Mouse (Mus musculus) embryonic facial prominence, embryonic 12.5 days (tissue): Measurements from ENCODE around the gene Gsta4. TPM values are rescaled to one million over a fixed set of nuclear protein-coding genes. Genes with fewer than 3 reads are reported as not detected.
"Not testable (repeated sequence)": the region's sequence is repeated elsewhere in the genome, so short reads cannot be mapped to it uniquely, and the experiment has no call there.

Source experiments
- ATAC-seq: fragments of 200-750 bp; cut with Nextera tagmentation; 2 replicates; pipeline ENCODE4 v1.8.0; 2017; ENCODE audit not compliant: insufficient number of reproducible peaks, insufficient read depth, low FRiP score, low TSS enrichment
- H3K27ac ChIP-seq: fragments of 300-500 bp; sonication (generic); 2 replicates; pipeline ENCODE4 v1.5.1; 2016; ENCODE audit warnings: mild to moderate bottlenecking
- H3K27me3 ChIP-seq: fragments of 300-500 bp; sonication (generic); 2 replicates; pipeline ENCODE4 v1.6.1; 2016; ENCODE audit warnings: mild to moderate bottlenecking, moderate library complexity
- H3K36me3 ChIP-seq: fragments of 300-500 bp; sonication (generic); 2 replicates; pipeline ENCODE4 v1.6.1; 2016; ENCODE audit warnings: mild to moderate bottlenecking
- H3K4me1 ChIP-seq: fragments of 300-500 bp; sonication (generic); 2 replicates; pipeline ENCODE4 v1.6.1; 2016
- H3K4me2 ChIP-seq: fragments of 300-500 bp; sonication (generic); replicated peaks from 2 replicates; pipeline ENCODE4 v1.6.1; 2016; ENCODE audit warnings: mild to moderate bottlenecking, moderate library complexity
- H3K4me3 ChIP-seq: fragments of 300-500 bp; sonication (generic); 2 replicates; pipeline ENCODE4 v1.5.1; 2016; ENCODE audit warnings: mild to moderate bottlenecking
- H3K9ac ChIP-seq: fragments of 300-500 bp; sonication (generic); 2 replicates; pipeline ENCODE4 v1.6.1; 2016; ENCODE audit warnings: mild to moderate bottlenecking, moderate library complexity
- H3K9me3 ChIP-seq: fragments of 300-500 bp; sonication (generic); 2 replicates; pipeline ENCODE4 v1.6.1; 2016; ENCODE audit warnings: mild to moderate bottlenecking, moderate library complexity
- WGBS: fragments of 180-500 bp; shearing (Covaris S2); methylation state at CpG from one replicate; pipeline ENCODE4 v1.1.7; 2016; 5-methylcytosine and 5-hydroxymethylcytosine counted together
- polyA plus RNA-seq: library from polyadenylated mRNA; unstranded; fragments of >200 nt; fragmentation: Nextera tagmentation; extraction: Ambion mirVana; gene quantifications from 2 replicates; pipeline ENCODE4 v1.2.1, GENCODE M21; 2016

Gsta4 gene
- polyA plus RNA-seq, 1 experiment from 2014 or later = 102 TPM

DNA sequence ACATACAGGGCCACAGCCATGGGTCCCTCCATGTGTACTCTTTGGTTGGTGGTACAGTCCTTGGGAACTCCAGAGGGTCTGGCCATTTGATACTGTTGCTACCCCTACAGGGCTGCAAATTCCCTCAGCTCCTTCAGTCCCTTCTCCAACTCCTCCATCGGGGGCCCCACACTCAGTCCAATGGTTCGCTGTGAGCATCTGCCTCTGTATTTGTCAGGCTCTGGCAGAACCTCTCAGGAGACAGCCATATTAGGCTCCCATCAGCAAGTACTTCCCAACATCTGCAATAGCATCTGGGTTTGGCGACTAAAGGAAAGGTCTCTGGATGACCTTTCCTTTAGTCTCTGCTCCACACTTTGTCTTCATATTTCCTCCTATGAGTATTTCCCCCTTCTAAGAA is 28.9 kb downstream of the Gsta4 start:
- H3K27ac ChIP-seq = no peak overlapping the region
- 93% methylated on average over 3 of the region's 3 CpGs for WGBS
- H3K9ac ChIP-seq = no peak overlapping the region
- H3K4me3 ChIP-seq = no peak overlapping the region
- no peaks in the 10 kb centered on the region for H3K4me1 ChIP-seq
- no peak overlapping the region for H3K4me2 ChIP-seq
- ATAC-seq = no peak
- no peaks in the 10 kb centered on the region for H3K9me3 ChIP-seq
- no peaks in the 10 kb centered on the region for H3K27me3 ChIP-seq
- peaks cover 29% of the 10 kb centered on the region for H3K36me3 ChIP-seq

DNA sequence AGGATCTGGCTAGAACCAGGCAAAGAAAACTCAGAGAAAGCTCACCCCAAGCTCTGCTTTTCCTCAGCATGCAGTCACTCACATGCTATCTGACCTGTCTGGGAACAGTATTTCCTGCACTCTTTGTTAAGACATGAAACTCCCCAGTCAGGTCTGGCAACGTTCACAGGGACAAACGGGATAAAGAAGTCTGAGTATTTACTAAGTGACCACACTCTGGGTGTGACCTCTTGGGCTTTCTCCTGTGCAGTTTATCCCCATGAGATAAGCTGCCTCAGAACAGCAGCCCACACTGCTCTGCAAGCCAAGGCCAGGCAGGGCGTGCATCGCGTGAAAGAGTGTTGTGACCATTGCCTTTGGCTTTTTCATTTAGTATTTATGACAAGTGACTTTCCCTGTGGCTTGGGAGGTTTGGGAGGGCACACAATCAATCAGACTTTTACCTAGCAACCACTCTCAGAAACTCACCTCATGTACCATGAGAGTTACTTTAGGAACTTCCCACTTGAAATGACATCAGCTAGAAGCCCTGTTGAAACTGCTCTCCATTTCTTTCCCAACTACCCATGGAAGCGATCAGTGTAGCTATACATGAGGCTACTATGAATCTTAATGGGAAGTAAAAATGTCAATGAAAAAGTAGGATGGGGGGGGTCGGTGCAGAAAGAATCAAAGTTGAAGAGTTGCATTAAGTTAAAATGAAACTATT is 29.9 kb downstream of the Gsta4 start:
- no peak overlapping the region for H3K9ac ChIP-seq
- WGBS = 75% methylated on average over 7 of the region's 7 CpGs
- no peaks in the 10 kb centered on the region for H3K4me1 ChIP-seq
- H3K9me3 ChIP-seq = no peaks in the 10 kb centered on the region
- H3K27ac ChIP-seq = no peak overlapping the region
- no peak overlapping the region for H3K4me2 ChIP-seq
- no peaks in the 10 kb centered on the region for H3K27me3 ChIP-seq
- no peak for ATAC-seq
- no peak overlapping the region for H3K4me3 ChIP-seq
- peaks cover 28% of the 10 kb centered on the region for H3K36me3 ChIP-seq

DNA sequence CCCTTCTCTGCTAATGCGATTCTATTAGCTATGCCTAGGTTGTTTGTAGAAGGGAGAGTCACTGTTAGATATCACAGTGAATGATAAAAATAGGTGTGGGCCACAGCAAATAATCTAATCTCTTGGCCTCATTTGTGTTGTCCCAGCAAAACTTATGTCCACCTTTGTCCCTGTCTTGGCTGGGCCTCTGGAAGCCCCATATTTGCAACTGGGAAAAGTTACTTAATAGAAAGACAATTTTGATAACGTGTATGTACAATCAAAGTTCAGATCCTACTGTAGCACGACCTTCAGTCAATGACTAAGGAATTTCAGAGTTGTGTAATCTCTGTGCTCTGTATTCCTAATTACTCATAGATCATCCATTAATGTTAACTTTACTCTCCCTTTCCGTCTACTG is 34.5 kb downstream of the Gsta4 start:
- H3K27me3 ChIP-seq = no peaks in the 10 kb centered on the region
- no peaks in the 10 kb centered on the region for H3K4me1 ChIP-seq
- ATAC-seq = no peak
- no peak overlapping the region for H3K4me2 ChIP-seq
- H3K9me3 ChIP-seq = no peaks in the 10 kb centered on the region
- no peak overlapping the region for H3K4me3 ChIP-seq
- H3K27ac ChIP-seq = no peak overlapping the region
- H3K36me3 ChIP-seq = no peaks in the 10 kb centered on the region
- 86% methylated on average over 4 of the region's 4 CpGs for WGBS
- no peak overlapping the region for H3K9ac ChIP-seq

DNA sequence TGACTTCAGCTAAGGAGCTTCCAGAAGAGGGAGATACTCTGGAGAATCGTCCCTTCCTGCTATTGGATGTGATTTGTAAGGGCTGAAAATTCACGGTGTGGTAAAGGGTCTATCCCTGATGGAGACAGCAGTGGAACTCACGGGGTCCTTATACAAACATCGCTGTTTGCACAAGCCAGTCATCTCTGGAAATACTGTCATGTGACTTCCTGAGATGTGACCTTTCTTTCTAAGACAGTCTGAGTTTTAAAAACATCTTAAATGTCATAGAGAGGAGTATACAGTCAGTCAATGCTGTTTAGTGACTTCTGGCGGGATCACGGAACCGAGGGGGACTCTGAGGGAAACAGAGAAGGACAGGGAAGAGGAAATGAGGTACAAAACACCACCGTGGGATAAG is 40.0 kb downstream of the Gsta4 start:
- Histone ChIP-seq H3K4me2 (no peak overlapping the region), H3K27ac (no peak overlapping the region), H3K9ac (no peak overlapping the region), H3K36me3 (no peaks in the 10 kb centered on the region), H3K4me1 (no peaks in the 10 kb centered on the region), H3K27me3 (no peaks in the 10 kb centered on the region), H3K9me3 (no peaks in the 10 kb centered on the region), H3K4me3 (no peak overlapping the region)
- whole genome bisulfite sequencing = 58% methylated on average over 8 of the region's 8 CpGs
- ATAC-seq = no peak

DNA sequence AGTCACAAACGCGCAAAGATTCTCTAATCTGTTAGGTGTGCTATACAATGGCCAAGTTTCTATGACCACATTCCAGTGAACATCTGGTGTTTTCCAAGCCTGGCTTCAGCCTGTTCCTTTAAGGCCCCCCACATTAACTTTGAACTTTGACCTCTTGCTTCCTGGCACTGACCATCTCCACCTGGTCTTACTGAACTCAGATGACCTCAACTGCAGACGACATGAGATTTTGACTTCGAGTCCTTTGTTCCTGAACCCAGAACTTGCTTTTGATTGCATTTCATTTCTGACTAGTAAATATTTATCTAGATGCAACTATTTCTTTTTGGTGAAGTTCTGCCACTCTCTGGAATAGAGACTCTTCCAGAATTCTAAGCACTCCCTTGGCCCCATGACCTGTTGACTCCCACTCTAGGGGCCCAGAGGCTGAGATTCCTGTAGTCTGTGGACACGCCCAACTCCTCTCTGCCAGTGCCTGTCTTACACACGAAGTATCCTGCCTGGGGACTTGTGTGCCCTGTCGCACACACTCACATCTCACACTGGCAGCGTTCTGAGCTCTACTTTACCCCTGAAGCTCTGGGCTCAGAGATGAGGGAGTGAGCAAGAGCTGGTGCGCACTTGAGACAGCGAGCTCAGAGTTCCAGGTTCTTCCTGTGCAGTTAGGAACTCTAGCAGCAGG is 40.8 kb downstream of the Gsta4 start:
- H3K9ac ChIP-seq = no peak overlapping the region
- no peaks in the 10 kb centered on the region for H3K9me3 ChIP-seq
- H3K27me3 ChIP-seq = no peaks in the 10 kb centered on the region
- no peak overlapping the region for H3K27ac ChIP-seq
- H3K4me3 ChIP-seq = no peak overlapping the region
- WGBS = 49% methylated on average over 10 of the region's 10 CpGs
- H3K4me2 ChIP-seq = no peak overlapping the region
- no peaks in the 10 kb centered on the region for H3K36me3 ChIP-seq
- no peak for ATAC-seq
- no peaks in the 10 kb centered on the region for H3K4me1 ChIP-seq

DNA sequence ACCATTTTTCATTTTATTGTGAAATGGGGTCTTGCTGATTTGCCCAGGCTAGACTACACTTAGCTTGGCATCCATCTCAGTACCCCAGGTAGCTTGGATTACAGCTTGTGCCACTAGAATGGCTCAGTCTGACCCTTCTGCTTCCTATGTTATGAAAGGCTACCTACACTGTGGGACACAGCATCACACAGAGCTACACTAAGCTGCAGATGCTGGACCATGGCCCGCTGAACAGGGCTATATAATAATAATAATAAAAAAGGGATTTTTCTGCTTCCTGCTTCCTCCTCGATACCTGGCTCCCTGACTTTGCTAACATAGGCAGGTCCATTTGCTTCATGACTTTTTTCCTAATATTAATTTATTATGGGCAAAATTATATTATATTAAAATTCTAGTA is 41.8 kb downstream of the Gsta4 start:
- WGBS = 84% methylated on average over 2 of the region's 2 CpGs
- Histone ChIP-seq H3K27ac (no peak overlapping the region), H3K9ac (no peak overlapping the region), H3K9me3 (no peaks in the 10 kb centered on the region), H3K27me3 (no peaks in the 10 kb centered on the region), H3K4me2 (no peak overlapping the region), H3K4me3 (no peak overlapping the region), H3K36me3 (no peaks in the 10 kb centered on the region), H3K4me1 (no peaks in the 10 kb centered on the region)
- ATAC-seq = no peak

DNA sequence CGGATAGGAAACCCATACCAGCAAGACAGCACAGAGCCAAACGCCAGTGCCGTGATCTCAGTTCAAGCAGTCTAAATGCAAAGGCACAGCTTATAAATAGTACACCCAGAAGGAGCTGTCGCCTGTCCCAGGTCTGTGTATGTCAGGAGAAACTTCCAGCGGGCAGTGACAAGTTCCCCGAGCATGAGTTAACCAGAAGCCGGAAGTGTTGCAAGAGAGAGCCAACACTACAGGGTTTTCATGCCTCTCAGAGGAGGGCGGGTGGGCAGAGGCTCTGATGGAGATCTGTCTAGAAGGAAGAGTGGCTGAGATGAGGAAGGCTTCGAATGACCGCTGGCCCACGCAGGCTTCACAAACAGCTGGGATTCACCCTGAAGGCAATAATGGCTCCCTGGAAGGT is 42.7 kb downstream of the Gsta4 start:
- H3K4me1 ChIP-seq = no peaks in the 10 kb centered on the region
- H3K4me2 ChIP-seq = no peak overlapping the region
- no peaks in the 10 kb centered on the region for H3K36me3 ChIP-seq
- no peak overlapping the region for H3K4me3 ChIP-seq
- H3K9me3 ChIP-seq = no peaks in the 10 kb centered on the region
- WGBS = 74% methylated on average over 11 of the region's 11 CpGs
- H3K27ac ChIP-seq = no peak overlapping the region
- no peak overlapping the region for H3K9ac ChIP-seq
- no peaks in the 10 kb centered on the region for H3K27me3 ChIP-seq
- no peak for ATAC-seq

DNA sequence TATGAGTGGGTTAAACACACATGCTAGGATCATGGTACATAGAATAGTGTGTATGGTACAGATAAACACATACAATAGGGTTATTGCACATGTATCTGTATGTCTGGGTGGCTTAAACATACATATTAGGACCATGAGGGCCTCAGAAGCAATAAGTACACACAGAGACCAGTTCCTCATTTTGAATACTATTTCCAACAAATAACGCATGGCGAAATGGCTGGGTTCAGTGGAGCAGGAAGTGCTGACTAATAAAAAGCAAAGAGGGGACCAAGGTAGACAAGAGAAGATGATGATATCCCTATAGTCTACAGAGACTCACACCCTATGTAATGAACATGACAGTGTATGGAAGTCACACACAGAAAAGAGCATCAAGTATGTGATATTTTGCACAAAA is 45.5 kb downstream of the Gsta4 start:
- H3K27ac ChIP-seq = no peak overlapping the region
- H3K4me2 ChIP-seq = no peak overlapping the region
- no peak overlapping the region for H3K4me3 ChIP-seq
- ATAC-seq = no peak
- H3K9ac ChIP-seq = no peak overlapping the region
- H3K4me1 ChIP-seq = no peaks in the 10 kb centered on the region
- H3K36me3 ChIP-seq = no peaks in the 10 kb centered on the region
- 88% methylated on average over 2 of the region's 2 CpGs for WGBS
- no peaks in the 10 kb centered on the region for H3K9me3 ChIP-seq
- H3K27me3 ChIP-seq = no peaks in the 10 kb centered on the region

DNA sequence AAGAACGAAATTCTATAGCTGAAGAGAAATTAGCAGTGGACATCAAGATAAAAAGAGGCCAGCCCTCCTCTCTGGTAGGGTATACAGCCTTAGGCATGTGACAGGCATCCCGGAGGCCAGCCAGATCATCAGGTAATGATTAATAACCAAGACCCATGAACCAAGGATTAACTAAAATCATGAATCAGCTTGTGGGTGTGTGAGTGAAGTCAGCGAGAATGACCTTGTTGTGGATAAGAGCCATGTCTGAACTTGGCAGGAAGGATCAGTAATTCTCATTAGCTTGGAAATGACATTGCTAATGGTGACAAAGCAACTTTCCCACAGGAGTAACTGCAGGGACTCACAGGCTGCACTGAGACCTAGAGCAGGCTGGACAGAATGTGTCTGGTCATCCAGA is 47.1 kb downstream of the Gsta4 start:
- H3K4me2 ChIP-seq, H3K36me3 ChIP-seq, H3K9me3 ChIP-seq, H3K9ac ChIP-seq, ATAC-seq, H3K4me1 ChIP-seq, H3K27me3 ChIP-seq, H3K4me3 ChIP-seq, H3K27ac ChIP-seq: not testable (repeated sequence)
- WGBS = 48% methylated on average over 3 of the region's 3 CpGs

DNA sequence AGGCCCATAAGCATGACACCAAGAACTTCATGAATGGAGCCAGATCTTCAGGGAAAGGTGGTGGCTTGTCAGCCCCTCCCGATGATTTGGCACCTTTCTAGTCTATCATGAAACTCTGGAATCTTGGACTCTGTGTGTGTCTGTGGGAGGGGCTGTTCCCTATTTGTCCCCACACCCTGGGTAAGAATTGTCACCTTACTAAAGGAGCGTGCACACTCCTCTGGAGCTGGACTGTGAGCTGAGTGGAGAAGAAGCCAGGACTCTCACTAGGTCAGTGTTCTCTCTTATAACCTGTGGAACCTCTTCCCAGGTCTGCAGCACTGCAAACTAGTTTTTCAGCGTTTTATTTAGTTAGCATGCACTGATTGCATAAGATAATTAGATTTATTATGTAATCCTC is 47.9 kb downstream of the Gsta4 start, which contains the start of gene Gsta1:
Gene Gsta1, plus strand, starts transcription at position 196 of the 400 bp plus-strand sequence.
- H3K4me3 ChIP-seq, H3K27ac ChIP-seq, H3K4me2 ChIP-seq, ATAC-seq, H3K27me3 ChIP-seq, H3K36me3 ChIP-seq, H3K9me3 ChIP-seq, H3K4me1 ChIP-seq, H3K9ac ChIP-seq: not testable (repeated sequence)
- 77% methylated on average over 3 of the region's 3 CpGs for WGBS

DNA sequence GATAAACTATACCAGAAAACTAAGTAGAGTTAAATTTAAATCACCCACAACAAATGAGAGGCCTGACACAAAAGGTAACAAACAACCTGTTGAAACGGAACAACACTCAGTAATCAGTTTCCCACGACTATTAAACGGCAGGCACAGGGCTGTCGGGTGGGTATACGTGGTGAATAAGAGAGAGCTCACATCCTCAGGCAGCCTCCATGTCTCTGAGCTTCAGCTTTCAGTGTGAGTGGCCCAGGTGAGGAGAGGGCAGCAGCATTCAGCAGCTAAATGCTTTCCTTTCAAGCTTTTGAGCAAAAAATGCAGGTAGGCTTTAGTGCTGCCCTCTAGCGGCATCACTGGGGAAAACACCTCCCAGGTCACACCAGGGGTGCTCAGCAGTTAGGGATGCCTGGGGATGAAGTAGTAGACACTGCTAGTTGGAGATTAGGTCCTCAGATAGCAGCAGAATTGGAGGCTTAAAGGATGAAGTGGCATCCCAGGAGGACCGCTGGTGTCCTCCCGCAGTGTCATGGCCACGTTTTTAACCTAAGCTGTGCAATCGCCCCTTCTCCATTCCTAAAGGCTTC is 50.6 kb downstream of the Gsta4 start:
- no CpG with 5 or more reads among the region's 10 CpGs for WGBS
- H3K4me1 ChIP-seq, H3K4me2 ChIP-seq: not testable (repeated sequence)

More for the DNA sequence above, 50.6 kb downstream of the Gsta4 start:
- H3K9ac ChIP-seq, H3K27ac ChIP-seq, H3K9me3 ChIP-seq, ATAC-seq, H3K4me3 ChIP-seq, H3K36me3 ChIP-seq, H3K27me3 ChIP-seq: not testable (repeated sequence)
